Mouse (Mus musculus): ENCODE measurements at regions not wholly inside any gene's neighbourhood (a gene's known extent, or its start where the extent isn't known, plus 50 kb on each side); places are given as distances from the start of the nearest gene placed in this dataset.

- Histone ChIP-seq H3K9me3 (0 out of 2 replicates have a peak, but pooled peaks cover 4% of the 10 kb centered on the region), H3K9ac (no peak overlapping the region), H3K27me3 (no peaks in the 10 kb centered on the region), H3K36me3 (no peaks in the 10 kb centered on the region), H3K4me1 (no peaks in the 10 kb centered on the region), H3K4me2 (no peak overlapping the region), H3K4me3 (no peak overlapping the region), H3K27ac (no peak overlapping the region)
- no peak for ATAC-seq (ENCODE audit: insufficient number of reproducible peaks, insufficient read depth, low FRiP score, low TSS enrichment, low read depth)
- 88% methylated on average over 9 of the region's 9 CpGs for WGBS
These were observed 56.4 kb downstream of the Cyp26a1 start for GRCm38 (mm10) chr19:37754024-37754423.

- no peaks in the 10 kb centered on the region for H3K36me3 ChIP-seq
- H3K9ac ChIP-seq = no peak overlapping the region
- H3K27me3 ChIP-seq = no peaks in the 10 kb centered on the region
- WGBS = 89% methylated on average over 3 of the region's 3 CpGs
- H3K4me2 ChIP-seq = no peak overlapping the region
- 0 out of 2 replicates have a peak, but pooled peaks cover 4% of the 10 kb centered on the region for H3K9me3 ChIP-seq
- H3K4me3 ChIP-seq = no peak overlapping the region
- no peak overlapping the region for H3K27ac ChIP-seq
- no peak for ATAC-seq (ENCODE audit: insufficient number of reproducible peaks, insufficient read depth, low FRiP score, low TSS enrichment, low read depth)
- H3K4me1 ChIP-seq = no peaks in the 10 kb centered on the region
These were observed 57.8 kb downstream of the Cyp26a1 start for GRCm38 (mm10) chr19:37755372-37755771.

GRCm38 (mm10) chr19:37769376-37769775, 71.8 kb downstream of the Cyp26a1 start:
- ATAC-seq (ENCODE audit: insufficient number of reproducible peaks, insufficient read depth, low FRiP score, low TSS enrichment, low read depth) = no peak
- H3K9ac ChIP-seq = no peak overlapping the region
- H3K4me2 ChIP-seq = no peak overlapping the region
- H3K27ac ChIP-seq = no peak overlapping the region
- no peak overlapping the region for H3K4me3 ChIP-seq
- H3K36me3 ChIP-seq = no peaks in the 10 kb centered on the region
- H3K27me3 ChIP-seq = no peaks in the 10 kb centered on the region
- 89% methylated on average over 4 of the region's 4 CpGs for WGBS
- H3K9me3 ChIP-seq = no peaks in the 10 kb centered on the region
- H3K4me1 ChIP-seq = no peaks in the 10 kb centered on the region

- Histone ChIP-seq H3K9me3 (no peaks in the 10 kb centered on the region), H3K4me1 (no peaks in the 10 kb centered on the region), H3K36me3 (no peaks in the 10 kb centered on the region), H3K27me3 (no peaks in the 10 kb centered on the region), H3K27ac (no peak overlapping the region), H3K4me2 (no peak overlapping the region), H3K9ac (no peak overlapping the region), H3K4me3 (no peak overlapping the region)
- no peak for ATAC-seq (ENCODE audit: insufficient number of reproducible peaks, insufficient read depth, low FRiP score, low TSS enrichment, low read depth)
- 91% methylated on average over 6 of the region's 6 CpGs for WGBS
These were observed 74.4 kb downstream of the Cyp26a1 start for GRCm38 (mm10) chr19:37771956-37772355.

GRCm38 (mm10) chr19:37774551-37774950, 77.0 kb downstream of the Cyp26a1 start:
- Histone ChIP-seq H3K4me1 (0 out of 2 replicates have a peak, but pooled peaks cover 3% of the 10 kb centered on the region), H3K9ac (no peak overlapping the region), H3K27ac (no peak overlapping the region), H3K27me3 (no peaks in the 10 kb centered on the region), H3K36me3 (no peaks in the 10 kb centered on the region), H3K4me2 (no peak overlapping the region), H3K4me3 (no peak overlapping the region), H3K9me3 (no peaks in the 10 kb centered on the region)
- no peak for ATAC-seq (ENCODE audit: insufficient number of reproducible peaks, insufficient read depth, low FRiP score, low TSS enrichment, low read depth)
- 87% methylated on average over 4 of the region's 4 CpGs for WGBS

- 0 out of 2 replicates have a peak, but pooled peaks cover 3% of the 10 kb centered on the region for H3K4me1 ChIP-seq
- no peak overlapping the region for H3K9ac ChIP-seq
- H3K27ac ChIP-seq = no peak overlapping the region
- no peaks in the 10 kb centered on the region for H3K27me3 ChIP-seq
- H3K4me3 ChIP-seq = no peak overlapping the region
- H3K4me2 ChIP-seq = no peak overlapping the region
- no peaks in the 10 kb centered on the region for H3K9me3 ChIP-seq
- whole genome bisulfite sequencing = 76% methylated on average over 1 of the region's 1 CpGs
- H3K36me3 ChIP-seq = no peaks in the 10 kb centered on the region
- ATAC-seq (ENCODE audit: insufficient number of reproducible peaks, insufficient read depth, low FRiP score, low TSS enrichment, low read depth) = no peak
These were observed 77.4 kb downstream of the Cyp26a1 start for GRCm38 (mm10) chr19:37774966-37775365.

GRCm38 (mm10) chr19:37777961-37778360, 80.4 kb downstream of the Cyp26a1 start:
- Histone ChIP-seq H3K4me2 (no peak overlapping the region), H3K4me3 (no peak overlapping the region), H3K27me3 (no peaks in the 10 kb centered on the region), H3K9me3 (no peaks in the 10 kb centered on the region), H3K9ac (no peak overlapping the region), H3K27ac (no peak overlapping the region), H3K36me3 (no peaks in the 10 kb centered on the region), H3K4me1 (0 out of 2 replicates have a peak, but pooled peaks cover 3% of the 10 kb centered on the region)
- 72% methylated on average over 6 of the region's 6 CpGs for WGBS
- ATAC-seq (ENCODE audit: insufficient number of reproducible peaks, insufficient read depth, low FRiP score, low TSS enrichment, low read depth) = no peak

GRCm38 (mm10) chr19:37778568-37778967, 81.0 kb downstream of the Cyp26a1 start:
- 83% methylated on average over 4 of the region's 4 CpGs for WGBS
- 0 out of 2 replicates have a peak, but pooled peaks cover 3% of the 10 kb centered on the region for H3K4me1 ChIP-seq
- H3K27ac ChIP-seq = no peak overlapping the region
- no peak overlapping the region for H3K4me2 ChIP-seq
- no peaks in the 10 kb centered on the region for H3K9me3 ChIP-seq
- no peaks in the 10 kb centered on the region for H3K36me3 ChIP-seq
- no peak overlapping the region for H3K4me3 ChIP-seq
- no peak for ATAC-seq (ENCODE audit: insufficient number of reproducible peaks, insufficient read depth, low FRiP score, low TSS enrichment, low read depth)
- H3K27me3 ChIP-seq = no peaks in the 10 kb centered on the region
- H3K9ac ChIP-seq = no peak overlapping the region

GRCm38 (mm10) chr19:37788540-37788939, 90.9 kb downstream of the Cyp26a1 start:
- Histone ChIP-seq H3K9me3 (no peaks in the 10 kb centered on the region), H3K36me3 (no peaks in the 10 kb centered on the region), H3K27me3 (no peaks in the 10 kb centered on the region), H3K4me2 (no peak overlapping the region), H3K27ac (no peak overlapping the region), H3K4me3 (no peak overlapping the region), H3K4me1 (peaks cover 7% of the 10 kb centered on the region), H3K9ac (no peak overlapping the region)
- WGBS = 88% methylated on average over 3 of the region's 3 CpGs
- ATAC-seq (ENCODE audit: insufficient number of reproducible peaks, insufficient read depth, low FRiP score, low TSS enrichment, low read depth) = no peak

- no peaks in the 10 kb centered on the region for H3K9me3 ChIP-seq
- no peak for ATAC-seq (ENCODE audit: insufficient number of reproducible peaks, insufficient read depth, low FRiP score, low TSS enrichment, low read depth)
- peaks cover 7% of the 10 kb centered on the region for H3K4me1 ChIP-seq
- H3K27ac ChIP-seq = no peak overlapping the region
- no peak overlapping the region for H3K9ac ChIP-seq
- no peaks in the 10 kb centered on the region for H3K36me3 ChIP-seq
- no peak overlapping the region for H3K4me2 ChIP-seq
- no peaks in the 10 kb centered on the region for H3K27me3 ChIP-seq
- 47% methylated on average over 12 of the region's 12 CpGs for WGBS
- H3K4me3 ChIP-seq = no peak overlapping the region
These were observed 92.1 kb downstream of the Cyp26a1 start for GRCm38 (mm10) chr19:37789576-37790180.

- 41% methylated on average over 24 of the region's 24 CpGs for WGBS
- no peak overlapping the region for H3K4me2 ChIP-seq
These were observed 92.9 kb downstream of the Cyp26a1 start for GRCm38 (mm10) chr19:37790281-37791073.

GRCm38 (mm10) chr19:37793176-37793575, 95.6 kb downstream of the Cyp26a1 start:
- 84% methylated on average over 9 of the region's 9 CpGs for WGBS
- Histone ChIP-seq H3K27ac (no peak overlapping the region), H3K36me3 (no peaks in the 10 kb centered on the region), H3K27me3 (no peaks in the 10 kb centered on the region), H3K4me2 (no peak overlapping the region), H3K4me1 (peaks cover 7% of the 10 kb centered on the region), H3K9ac (no peak overlapping the region), H3K4me3 (no peak overlapping the region), H3K9me3 (no peaks in the 10 kb centered on the region)
- ATAC-seq (ENCODE audit: insufficient number of reproducible peaks, insufficient read depth, low FRiP score, low TSS enrichment, low read depth) = no peak

More at GRCm38 (mm10) chr19:37790281-37791073, 92.9 kb downstream of the Cyp26a1 start:
- Histone ChIP-seq H3K9ac (no peak overlapping the region), H3K27me3 (no peaks in the 10 kb centered on the region), H3K4me3 (no peak overlapping the region), H3K4me1 (peaks cover 7% of the 10 kb centered on the region), H3K9me3 (no peaks in the 10 kb centered on the region), H3K27ac (no peak overlapping the region), H3K36me3 (no peaks in the 10 kb centered on the region)
- ATAC-seq (ENCODE audit: insufficient number of reproducible peaks, insufficient read depth, low FRiP score, low TSS enrichment, low read depth) = no peak
